Mouse (Mus musculus) MEL-GATA-1-ER (cell line): ENCODE measurements at regions not wholly inside any gene's neighbourhood (a gene's known extent, or its start where the extent isn't known, plus 50 kb on each side); places are given as distances from the start of the nearest gene placed in this dataset.

ENCODE experiments used
- DNase-seq: peaks from one replicate; pipeline ENCODE4 v3.0.0-alpha.2; 2012; ENCODE audit warnings: low read depth; ENCODE audit errors: extremely low read depth

DNA sequence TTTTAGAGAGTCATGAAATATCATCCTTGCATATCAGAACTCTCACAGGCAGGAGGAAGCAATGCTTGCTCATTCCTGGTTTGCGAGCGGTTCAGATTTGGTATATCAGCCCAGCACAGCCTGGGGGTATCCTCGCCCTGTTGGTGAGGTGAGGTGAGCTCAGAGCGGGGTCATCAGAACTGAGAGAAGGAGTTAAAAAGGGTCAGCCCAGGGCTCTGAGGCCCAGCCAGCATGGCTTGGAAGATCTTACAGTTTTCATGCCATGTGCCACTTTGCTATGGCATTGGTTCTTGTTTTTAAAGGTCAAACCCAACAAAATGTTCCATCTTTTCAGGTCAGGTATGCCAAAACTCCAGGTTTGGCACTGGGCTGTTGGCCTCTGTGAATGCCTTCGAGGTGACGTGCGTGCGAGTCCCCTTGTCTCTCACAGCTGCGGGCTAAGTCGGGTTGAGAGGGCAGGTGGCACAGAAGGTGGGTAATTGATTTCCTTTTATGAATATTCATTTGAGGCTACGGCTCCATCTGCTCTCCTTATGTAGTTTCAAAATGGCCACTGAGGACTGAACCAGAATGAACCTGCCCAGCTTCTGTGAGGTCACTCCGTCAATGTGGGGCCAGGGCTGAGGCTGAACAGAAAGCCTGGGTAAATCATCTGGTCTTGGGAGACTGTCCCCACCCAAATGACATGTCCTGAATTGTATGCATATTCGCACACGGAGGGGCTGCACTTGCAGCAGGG is 86.3 kb downstream of the Hhipl2 start:
- DNase-seq: no peak

DNA sequence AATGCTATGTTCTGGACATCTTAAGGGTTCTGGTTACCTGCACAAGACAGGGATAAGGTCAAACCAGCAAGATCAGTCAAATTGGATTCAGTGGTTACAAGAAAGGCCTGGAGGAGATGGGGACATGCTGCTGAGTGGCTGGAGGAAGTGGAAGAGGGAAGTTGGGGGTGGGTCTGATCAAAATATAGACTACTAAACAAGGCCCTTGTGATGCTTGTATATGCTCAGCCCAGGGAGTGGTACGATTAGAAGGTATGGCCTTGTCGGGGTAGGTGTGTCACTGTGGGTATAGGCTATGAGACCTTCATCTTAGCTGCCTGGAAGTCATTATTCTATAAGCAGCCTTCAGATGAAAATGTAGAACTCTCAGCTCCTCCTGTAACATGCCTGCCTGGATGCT is 89.9 kb downstream of the Hhipl2 start:
- no peak for DNase-seq

DNA sequence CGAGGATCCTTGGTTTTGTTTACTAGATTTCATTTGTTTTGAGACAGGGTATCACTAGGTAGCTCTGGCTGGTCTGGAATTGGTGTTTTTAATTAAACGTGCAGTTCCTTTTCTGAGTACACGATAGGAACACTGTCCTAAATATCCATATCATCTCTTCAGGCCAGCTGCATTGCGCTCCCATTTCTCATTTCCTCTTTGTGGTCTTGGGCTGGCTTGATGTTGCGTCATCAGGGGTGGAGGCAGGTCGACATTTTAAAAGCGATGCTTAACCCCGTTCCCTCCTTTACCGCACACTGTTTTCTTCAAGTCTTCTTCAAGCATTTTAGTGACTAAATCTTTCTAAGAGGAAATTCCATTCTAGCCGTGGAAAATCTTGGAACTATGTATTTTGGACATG is 92.7 kb downstream of the Hhipl2 start:
- DNase-seq: peak; percentile 51

DNA sequence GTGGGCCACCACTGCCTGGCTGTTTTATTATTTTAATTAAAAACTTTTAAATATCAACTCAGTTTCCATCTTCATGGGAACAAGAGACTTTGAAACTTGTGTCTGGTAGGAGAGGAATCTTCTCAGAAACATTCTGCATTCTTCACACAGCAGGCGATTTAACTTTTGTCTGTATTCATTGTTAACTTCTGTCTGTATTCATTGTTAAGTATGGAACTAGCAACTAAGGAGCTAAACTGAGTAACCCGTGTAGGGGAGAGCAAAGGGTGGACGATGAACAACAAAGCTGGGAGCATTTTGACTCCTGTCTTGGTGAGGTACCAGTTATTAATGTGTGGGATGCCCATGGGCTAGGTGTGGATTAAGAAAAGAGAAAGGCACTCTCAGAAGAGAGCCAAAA is 95.9 kb downstream of the Hhipl2 start:
- DNase-seq: no peak

DNA sequence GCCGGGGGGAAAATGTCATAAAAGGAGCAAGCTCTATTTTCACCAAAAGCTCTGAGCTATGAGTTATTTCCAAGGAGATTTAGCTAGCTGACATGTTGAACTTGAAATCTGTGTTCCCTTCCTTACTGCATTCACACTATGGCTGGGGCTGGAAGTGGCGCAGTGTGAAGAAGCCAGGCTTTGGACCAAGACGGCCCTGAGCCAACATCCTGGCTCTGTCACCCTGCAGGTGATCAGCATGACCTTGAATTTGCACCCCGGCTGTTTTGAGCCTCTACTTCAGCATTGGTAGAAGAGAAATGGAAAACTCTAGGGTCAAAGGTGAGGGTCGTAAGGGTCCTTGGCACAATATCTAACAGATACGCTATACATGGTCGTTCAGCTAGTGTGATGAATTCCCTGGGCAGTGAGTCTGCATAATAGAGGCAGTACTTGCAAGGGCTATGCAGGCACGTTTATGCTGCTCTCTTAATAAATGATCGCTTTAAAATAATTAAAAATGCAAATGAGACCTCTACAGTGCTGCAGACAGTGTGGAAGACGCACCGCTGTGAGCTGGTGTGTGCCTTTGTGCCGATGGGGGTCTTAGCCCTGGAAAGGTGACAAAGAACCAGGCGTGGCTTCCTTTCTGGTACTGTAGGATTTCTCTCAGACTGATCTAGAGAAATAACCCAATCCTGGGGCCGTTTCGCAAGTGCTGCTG is 96.4 kb downstream of the Hhipl2 start:
- no peak for DNase-seq

DNA sequence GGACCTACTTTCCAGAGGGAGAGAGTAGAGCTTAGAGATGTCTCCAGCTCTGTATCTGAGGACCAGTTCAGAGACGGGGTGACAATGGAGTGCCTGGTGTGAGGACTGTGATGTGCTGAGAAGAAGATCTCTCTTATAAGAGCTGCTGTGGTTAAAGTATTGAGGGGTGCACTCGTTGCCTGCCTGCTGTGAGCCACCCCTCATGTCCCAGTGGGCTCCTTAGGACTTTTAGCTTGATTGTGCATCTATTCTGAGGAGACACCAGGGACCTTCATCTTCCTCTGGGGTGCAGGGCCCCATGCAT is 96.9 kb downstream of the Hhipl2 start:
- no peak for DNase-seq

DNA sequence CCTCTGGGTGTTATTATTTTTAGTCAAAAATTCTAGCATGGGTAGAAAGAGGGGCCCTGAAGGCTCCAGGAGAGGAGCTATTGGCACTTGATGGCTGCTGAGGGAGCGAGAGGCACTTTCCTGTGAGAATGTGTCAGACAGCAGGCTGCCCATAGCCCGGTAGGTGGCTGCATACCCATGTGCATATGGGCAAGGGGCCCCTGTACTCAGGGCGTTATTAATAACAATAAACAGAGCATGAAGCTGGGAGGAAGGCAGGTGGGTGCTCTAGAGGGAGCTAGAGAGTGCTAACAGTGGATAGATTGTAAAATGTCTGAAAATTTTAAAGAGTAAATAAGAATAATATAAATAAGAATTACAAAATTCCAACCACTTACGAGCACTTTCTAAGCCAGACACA is 98.2 kb downstream of the Hhipl2 start:
- no peak for DNase-seq

DNA sequence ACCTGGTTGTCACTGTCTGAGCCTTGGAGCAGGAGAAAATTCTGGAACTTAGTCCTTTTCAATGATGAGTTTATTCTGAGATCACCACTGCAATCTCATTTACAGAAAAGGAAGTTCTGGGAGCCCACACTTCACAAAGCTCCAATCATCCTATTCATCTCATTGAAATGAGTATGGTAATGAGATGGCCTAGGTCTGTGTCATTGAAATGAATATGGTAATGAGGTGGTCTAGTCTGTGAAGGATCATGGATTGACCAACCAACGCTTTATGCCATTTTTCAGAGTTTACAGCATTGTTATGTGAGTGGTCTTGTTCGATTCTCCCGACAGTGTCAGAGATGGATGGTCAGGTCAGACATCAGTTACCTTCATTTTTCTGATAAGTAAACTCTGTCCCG is 99.2 kb downstream of the Hhipl2 start:
- no peak for DNase-seq

DNA sequence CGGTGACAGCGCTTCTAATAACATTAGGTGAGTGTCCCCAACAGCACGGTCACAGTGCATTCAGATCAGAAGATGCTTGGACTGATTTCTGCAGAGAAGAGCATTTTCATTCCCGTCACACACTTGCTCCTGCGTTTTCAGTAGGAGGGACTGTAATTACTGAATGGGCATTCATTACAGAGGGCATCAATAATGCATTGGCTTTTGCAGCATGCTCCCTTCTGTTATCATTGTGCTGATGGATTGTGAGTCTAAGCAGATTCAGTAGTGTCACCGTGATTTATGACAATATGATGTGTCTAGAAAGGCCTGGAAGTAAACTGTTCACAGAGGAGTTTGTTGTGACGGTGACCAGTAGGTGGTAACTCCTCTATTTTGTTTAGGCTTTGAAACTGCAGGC is 103.6 kb downstream of the Hhipl2 start:
- no peak for DNase-seq

DNA sequence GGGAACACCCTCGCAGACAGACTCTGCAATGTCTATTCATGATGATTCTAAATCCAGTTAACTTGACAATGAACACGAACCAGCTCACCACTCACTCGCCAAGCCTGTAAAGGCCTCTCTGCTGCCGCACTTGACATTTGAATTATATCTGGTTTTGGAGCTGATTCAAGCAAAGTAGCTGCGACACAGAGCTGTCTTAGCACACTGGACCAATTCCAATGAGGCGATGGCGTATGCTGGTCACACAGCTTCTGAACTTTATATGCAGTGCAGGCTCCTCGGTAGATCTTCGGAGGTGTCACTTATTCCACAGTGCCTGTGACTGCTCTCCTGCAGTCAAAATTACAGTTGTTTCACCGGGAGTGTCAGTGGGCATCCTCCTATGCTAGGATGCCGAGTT is 115.4 kb downstream of the Hhipl2 start:
- DNase-seq: no peak

DNA sequence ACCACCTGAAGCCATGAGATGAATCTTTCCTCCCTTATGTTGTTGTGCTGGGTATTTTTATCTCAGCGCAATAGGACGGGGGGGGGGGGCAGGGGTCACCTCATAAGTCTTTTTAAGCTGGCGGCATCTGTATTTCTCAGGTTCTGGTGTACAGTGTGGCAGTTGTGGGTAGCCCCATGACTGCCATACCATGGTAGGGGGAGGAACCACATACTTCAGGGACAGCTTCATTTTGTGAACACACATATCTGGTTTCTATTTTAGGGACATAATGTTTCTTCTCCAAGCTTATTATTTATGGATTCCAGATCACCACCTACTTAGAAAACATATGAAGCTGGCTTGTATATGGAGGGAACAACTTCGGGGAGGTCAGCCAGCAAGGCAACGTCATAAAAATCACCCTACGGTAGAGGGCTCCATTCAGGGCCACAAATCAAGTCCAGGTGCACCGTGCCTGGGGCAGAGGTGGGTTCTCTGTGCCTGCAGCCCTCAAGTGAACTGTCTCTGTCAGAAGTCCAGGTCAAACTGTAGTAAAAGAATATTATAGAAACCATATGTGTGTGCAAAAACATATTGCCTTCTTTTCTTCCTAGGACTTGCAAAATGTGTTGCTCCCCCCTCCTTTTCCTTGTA is 130.9 kb downstream of the Hhipl2 start:
- no peak for DNase-seq

DNA sequence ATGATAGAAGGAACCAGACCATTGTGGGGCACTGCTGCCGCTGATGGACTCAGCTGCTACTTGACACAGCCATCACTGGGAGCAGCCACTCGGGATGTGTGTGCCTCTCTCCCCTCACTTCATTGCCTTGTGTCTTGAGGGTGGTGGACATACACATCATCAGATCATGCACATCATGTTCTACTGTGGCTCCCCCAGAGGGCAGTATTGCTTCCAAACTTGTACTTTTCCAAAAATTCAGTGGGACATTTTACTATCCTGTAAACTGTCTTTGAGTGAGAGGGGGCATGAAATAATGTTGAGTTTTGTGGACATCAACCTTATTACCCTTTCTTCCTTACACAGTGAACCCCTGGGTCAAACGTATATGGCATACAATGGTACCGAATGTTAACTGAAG is 134.6 kb downstream of the Hhipl2 start:
- DNase-seq: no peak

DNA sequence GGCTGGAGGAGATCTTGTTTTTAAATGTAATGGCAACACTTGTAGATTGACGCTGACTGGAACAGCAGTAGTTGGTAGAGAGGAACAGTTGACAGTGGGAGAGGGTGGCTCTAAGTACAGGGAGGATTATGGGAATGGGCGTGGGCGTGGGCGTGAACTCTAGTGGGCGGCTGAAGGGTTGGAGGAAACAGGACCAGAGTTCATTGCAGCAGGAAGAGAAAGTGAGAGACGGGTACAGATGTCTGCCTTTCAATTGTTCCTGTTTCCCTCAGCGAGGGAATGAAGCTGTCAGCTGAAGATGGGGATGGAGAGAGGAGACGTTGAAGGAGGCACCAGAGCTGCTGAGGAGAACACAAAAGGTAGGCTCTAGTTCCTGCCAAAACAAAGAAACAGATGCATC is 135.2 kb downstream of the Hhipl2 start:
- no peak for DNase-seq

DNA sequence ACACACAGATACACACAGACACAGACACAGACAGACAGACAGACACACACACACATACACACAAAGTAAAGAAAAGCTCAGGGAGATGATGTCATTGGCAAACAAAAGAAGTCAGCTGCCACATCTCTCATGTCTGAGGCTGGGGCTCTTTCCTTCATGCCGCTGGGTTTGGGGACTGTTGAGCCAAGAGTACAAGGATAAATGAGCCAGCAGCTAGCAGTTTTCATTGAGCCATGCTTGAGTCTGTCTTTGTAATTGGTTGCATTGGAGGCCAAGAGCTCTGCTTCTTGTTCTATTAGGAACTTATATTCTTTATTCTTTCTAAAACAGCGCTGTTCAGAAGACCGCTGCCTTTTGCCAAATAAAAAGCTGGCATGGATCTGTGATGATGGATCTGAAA is 144.8 kb downstream of the Hhipl2 start:
- no peak for DNase-seq

DNA sequence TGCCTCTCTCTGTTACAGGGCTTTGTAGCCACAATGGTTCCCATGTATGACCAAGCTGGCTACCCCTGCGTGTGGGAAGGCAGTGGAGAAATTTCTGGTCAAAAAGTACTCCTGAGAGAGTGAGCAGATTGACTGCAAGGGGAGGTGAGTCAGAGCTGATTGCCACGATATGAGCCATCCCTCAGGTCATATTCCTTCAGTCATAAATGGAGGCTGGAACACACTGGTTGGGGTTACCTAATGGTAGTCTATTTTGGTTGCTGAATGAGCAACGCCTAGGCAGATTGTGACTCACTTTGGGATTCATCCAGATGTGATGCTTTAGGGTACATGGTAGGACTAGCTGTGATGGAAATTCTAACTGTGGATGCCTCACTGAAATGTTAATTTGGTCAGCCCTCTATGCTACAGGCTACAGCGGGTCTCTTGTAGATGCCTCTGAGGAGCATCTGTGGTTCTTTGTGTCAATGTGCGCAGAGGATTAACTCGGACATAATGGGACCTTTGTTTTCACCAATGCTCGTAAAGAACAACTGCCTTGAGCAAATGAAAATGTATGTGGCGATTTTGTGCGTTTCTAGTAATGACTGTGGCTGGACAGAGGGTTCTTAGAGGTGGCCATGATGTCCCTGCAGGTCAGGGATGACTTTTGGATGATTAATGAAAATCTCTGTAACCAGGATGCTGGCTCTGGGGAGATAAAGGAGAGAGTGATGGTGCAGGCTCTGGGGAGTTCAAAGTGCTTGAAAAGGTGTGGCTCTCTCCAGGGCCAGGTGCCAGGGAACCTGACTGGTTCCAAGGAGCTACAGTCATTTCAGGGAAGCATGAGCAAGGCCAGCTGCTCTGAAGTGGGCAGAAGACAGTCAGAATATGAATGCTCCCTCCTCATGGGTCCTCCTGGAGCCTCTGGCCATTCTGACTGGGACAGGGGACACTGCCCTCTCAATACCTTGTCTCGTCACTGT is 155.9 kb downstream of the Hhipl2 start:
- no peak for DNase-seq

DNA sequence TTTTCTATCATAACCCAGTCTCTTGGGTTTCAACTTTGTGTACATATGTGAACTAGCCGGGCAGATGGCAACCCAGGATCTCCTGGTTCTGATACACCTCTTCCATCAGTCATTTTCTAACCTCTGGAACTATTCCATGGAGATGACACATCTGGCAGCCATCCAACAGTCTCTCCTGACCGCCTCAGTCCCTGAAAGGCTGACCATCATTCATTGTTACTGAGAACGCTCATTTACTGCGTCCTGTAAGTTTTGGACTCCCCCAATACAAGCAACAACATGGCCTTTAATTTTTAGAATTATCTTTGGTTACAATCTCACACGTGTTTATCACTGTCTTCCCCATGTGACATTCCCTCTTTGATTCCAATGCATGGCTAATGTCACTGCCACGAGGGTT is 166.8 kb downstream of the Hhipl2 start:
- no peak for DNase-seq

DNA sequence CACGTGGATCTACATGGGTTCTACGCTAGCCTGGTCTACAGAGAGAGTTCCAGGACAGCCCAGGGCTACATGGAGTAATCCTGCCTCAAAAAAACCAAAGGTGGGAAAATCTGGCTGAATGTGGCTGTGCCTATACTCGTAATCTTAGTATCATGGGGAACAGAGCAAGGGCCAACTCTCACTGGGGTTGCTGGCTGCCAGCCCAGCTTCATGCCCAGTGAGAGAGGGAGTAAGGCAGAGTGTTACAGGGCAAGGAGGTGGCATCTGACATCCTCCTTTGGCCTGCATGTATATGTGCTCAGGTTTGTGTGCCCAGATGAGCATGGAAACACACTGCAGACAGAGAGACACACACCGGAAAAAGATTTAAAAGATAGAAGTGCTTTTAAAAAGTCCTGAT is 168.4 kb downstream of the Hhipl2 start:
- no peak for DNase-seq

DNA sequence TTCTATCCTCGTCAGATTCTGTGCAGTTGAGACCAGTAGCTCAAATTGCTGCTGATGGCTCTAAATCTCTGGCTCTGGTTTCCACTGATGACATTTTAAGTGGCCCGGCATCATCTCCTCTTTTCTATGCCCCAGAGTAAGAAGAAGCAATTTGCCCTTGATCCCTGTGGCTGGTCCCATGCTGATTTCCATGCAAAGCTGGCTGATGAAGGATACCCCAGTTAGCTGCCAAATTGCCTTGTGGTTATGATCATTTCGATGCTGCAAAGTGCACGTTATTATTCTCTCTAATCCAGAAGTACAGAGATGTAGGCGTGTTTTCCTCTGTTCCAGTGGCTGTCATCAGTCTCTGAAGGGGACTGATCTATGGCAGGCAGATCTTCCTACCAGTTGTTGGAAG is 177.3 kb downstream of the Hhipl2 start:
- DNase-seq: no peak

DNA sequence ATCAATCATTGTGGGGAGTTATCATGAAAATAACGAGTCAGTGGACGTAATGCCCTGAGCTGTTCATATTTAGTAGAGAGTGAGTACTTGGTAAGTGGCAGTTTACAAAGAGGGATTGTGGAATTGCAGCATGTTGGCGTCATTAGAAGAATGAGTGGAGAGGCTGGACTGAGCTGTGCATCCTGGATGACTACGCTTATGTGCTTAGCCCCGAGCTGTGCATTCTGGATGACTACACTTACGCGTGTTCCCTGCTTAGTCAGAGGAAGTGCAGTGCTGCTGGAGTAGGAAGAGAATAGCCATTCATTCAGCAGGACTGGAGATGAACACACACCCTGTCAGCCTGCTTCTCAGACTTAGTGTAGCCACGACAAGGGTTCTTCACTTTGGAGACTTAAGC is 182.5 kb downstream of the Hhipl2 start:
- DNase-seq: no peak

DNA sequence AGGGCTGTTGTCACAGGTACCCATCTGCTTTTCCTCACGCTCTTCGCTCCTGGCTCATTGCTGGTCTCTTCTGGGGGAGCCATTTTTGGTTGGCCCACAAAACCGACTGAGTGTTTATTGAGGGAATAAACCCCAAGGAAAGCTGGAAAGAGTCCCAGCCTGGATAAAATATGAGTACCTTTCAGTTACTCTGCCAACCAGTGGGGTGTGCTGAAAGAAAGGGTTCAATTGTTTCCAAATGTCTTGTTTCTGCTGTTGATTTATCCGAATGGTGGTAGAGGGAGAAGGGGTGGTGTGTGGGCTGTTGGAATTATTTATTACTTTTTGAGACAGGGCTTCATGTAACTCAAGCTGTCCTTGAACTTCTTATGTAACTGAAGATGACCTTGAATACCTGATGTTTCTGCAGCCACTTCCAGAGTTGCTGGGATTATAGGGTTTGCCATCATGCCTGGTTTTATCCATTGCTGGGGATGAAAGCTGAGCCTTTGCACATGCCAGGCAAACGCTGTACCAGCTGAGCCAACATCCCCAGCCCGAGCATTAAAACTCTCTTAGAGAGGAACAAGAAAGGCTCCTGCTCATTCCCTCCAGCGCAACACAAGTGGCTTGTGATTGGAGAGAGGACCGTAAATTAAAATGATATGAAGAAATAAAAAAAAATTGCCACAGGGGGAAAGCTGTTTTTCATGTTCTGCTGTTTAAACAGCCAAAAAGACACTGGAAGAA is 194.1 kb downstream of the Hhipl2 start:
- no peak for DNase-seq

DNA sequence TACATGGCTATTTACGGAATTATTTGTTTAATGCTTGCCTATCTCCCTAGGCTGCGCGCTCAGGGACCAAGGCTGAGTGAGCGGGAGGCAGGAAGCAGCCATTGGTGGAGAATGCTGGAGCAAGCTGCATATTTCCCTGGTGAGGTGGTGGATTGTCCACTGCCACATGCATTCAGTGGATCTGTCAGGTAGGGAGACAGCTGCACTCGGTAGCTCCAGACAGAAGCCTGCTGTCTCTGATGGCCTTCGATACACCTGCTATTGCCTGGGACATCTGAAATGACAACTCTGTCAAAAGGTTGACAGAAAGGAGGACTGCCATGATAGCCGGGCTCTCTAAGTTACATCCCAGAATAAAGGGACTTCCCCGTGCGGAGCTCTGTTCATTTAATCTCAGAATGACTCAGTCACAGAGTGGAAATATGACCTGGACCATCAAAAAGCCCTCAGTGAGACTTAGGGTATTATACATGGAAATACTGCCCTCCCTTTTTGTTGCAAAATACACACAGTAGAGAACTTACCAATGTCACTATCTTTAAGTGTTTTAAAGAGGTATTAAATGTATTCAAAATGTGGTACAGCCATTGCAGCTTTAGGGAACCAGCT is 201.5 kb downstream of the Hhipl2 start:
- no peak for DNase-seq
